Mouse (Mus musculus): ENCODE data around the gene Gjb4. TPM values are rescaled to one million over a fixed set of nuclear protein-coding genes. Genes with fewer than 3 reads are reported as not detected.

Gjb4 gene
- total and polyA plus RNA-seq, 3 experiments, result 0.14 TPM; not detected in 2

DNA sequence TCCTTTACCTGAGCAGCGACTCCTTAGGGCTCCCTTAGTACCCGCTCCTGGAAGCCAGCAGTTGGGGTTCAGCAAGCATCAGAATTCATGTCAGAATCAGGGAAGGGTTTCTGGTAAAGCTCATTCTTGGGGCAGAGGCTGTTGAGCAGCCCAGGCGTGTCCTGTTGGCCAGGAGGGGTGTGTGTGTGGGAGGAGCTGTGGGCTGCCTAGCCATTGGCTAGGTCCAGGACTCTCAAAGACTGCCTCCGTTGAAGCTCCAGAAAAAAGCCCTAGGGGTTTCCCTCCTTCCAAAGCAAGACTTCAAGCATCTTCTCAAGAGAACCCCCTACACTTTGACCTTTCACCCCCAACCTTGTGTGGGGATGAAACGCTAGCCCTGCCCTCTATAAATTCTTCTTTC lies 4.1 kb upstream of the Gjb4 start, which contains the start of gene Gjb5:
TSS of gene Gjb5 (minus strand) at position 164 of the 400 bp plus-strand sequence.
- H3K79me2 ChIP-seq (replicated peaks; ENCODE audit: control insufficient read depth, insufficient read depth, low read length), result no peaks in the 10 kb centered on the region
- intact Hi-C loops (cut with DNase I), result no loop called here
- H3K27ac ChIP-seq, result no peak within 1 kb of the TSS
- 30% methylated on average over 5 of the region's 5 CpGs for WGBS
- H3K4me1 ChIP-seq (ENCODE audit: control insufficient read depth, insufficient read depth, low read length), result no peaks in the 10 kb centered on the region
- H3K4me3 ChIP-seq, result no peak within 1 kb of the TSS
- H3K9ac ChIP-seq (ENCODE audit: low read depth, low read length), result no peak within 1 kb of the TSS
- no peak for DNase-seq
- no peak for TF ChIP-seq POLR2A (IDR thresholded peaks at IDR 0.05; ENCODE audit: insufficient read depth, low read depth, low read length)
- no peaks in the 10 kb centered on the region for H3K27me3 ChIP-seq (ENCODE audit: control insufficient read depth, insufficient read depth, low read length)
- no peaks in the 10 kb centered on the region for H3K36me3 ChIP-seq (ENCODE audit: control insufficient read depth, insufficient read depth, low read length)

DNA sequence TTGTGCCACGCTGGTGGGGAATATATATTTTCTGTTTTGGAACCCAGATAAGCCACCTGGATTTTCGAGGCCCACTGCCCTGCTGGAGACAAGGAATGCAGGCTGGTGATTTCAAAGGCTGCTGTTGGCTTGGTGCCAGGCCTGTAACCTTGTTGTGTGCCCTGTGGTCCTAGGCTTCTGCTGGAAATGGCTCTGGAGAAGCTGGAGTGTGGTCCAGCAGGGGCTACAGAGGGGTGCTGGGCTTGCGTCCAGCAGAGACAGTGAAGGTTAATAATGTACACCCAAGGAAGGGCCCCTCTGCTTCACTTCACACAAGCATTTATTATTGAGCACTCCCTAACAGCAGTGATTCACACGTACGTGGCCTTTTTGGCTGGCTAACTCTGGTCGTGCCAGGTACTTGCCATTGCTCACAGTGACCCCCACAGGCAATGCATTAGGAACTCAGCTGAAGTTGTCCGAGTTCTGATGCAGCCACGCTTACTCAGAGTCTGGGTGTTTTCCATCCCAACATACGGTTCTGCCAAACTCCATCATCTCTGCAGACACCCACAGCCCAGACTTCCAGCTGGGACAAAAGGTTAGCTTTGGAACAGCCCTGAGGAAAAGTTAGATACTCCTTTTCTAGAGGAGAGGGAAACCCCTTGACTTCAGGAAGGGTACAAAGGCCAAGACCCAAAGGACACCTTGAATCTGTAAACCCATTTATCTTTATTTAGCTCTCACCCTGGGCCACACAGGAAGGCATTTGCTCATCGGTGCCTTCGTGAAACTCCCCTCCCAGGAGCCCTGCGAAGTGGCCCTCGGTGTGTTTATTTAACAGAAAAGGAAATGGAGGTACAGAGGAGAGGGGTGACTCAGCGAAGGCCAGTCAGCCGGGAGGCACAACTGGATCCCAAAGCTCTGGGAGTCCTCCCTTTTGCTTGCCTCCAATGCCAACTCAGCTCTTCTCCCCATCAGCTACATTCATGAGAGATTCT lies 915 bp upstream of the Gjb4 start:
- Histone ChIP-seq H3K4me1 (ENCODE audit: control insufficient read depth, insufficient read depth, low read length) (no peaks in the 10 kb centered on the region), H3K27ac (no peak overlapping the region), H3K36me3 (ENCODE audit: control insufficient read depth, insufficient read depth, low read length) (no peaks in the 10 kb centered on the region), H3K27me3 (ENCODE audit: control insufficient read depth, insufficient read depth, low read length) (no peaks in the 10 kb centered on the region), H3K9ac (ENCODE audit: low read depth, low read length) (no peak overlapping the region), H3K4me3 (no peak overlapping the region), H3K79me2 (replicated peaks; ENCODE audit: control insufficient read depth, insufficient read depth, low read length) (no peaks in the 10 kb centered on the region)
- TF ChIP-seq CTCF (IDR thresholded peaks at IDR 0.05), result no peak
- TF ChIP-seq POLR2A (IDR thresholded peaks at IDR 0.05; ENCODE audit: insufficient read depth, low read depth, low read length), result no peak
- TF ChIP-seq EP300 (IDR thresholded peaks at IDR 0.05; ENCODE audit: insufficient read depth, low read depth, low read length), result no peak
- DNase-seq, result peak in 1 of 2 experiments; percentile 21
- 45% methylated on average over 15 of the region's 15 CpGs for WGBS
- intact Hi-C loops (cut with DNase I), result no loop called here

DNA sequence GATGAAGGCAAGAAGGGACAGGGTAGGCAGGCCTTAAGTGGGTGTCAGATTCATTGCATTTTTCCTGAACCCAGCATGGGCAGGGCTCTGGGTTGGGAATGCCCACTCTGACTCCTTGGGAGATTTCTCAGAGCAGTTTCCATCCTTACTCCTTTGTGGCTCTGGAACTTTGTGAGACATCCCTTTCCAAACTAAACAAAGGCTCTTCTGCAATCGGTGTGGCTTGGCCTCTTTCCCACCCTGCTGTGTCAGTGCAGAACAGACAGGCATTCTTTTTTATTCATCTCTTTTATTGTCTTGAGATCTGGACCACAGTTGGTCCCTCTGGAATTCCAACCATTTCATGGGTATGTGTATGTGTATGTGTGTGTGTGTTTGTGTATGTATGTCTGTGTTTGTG lies 1.3 kb downstream of the Gjb4 start:
- no peak overlapping the region for H3K4me3 ChIP-seq
- H3K9ac ChIP-seq (ENCODE audit: low read depth, low read length), result no peak overlapping the region
- H3K27me3 ChIP-seq (ENCODE audit: control insufficient read depth, insufficient read depth, low read length), result no peaks in the 10 kb centered on the region
- no peaks in the 10 kb centered on the region for H3K4me1 ChIP-seq (ENCODE audit: control insufficient read depth, insufficient read depth, low read length)
- H3K27ac ChIP-seq, result no peak overlapping the region
- H3K79me2 ChIP-seq (replicated peaks; ENCODE audit: control insufficient read depth, insufficient read depth, low read length), result no peaks in the 10 kb centered on the region
- WGBS, result 18% methylated on average over 1 of the region's 1 CpGs
- H3K36me3 ChIP-seq (ENCODE audit: control insufficient read depth, insufficient read depth, low read length), result no peaks in the 10 kb centered on the region
- no peak for DNase-seq
- TF ChIP-seq POLR2A (IDR thresholded peaks at IDR 0.05; ENCODE audit: insufficient read depth, low read depth, low read length), result no peak
- no peak for TF ChIP-seq CTCF (IDR thresholded peaks at IDR 0.05)
- no peak for TF ChIP-seq EP300 (IDR thresholded peaks at IDR 0.05; ENCODE audit: insufficient read depth, low read depth, low read length)
- intact Hi-C loops (cut with DNase I), result no loop called here

DNA sequence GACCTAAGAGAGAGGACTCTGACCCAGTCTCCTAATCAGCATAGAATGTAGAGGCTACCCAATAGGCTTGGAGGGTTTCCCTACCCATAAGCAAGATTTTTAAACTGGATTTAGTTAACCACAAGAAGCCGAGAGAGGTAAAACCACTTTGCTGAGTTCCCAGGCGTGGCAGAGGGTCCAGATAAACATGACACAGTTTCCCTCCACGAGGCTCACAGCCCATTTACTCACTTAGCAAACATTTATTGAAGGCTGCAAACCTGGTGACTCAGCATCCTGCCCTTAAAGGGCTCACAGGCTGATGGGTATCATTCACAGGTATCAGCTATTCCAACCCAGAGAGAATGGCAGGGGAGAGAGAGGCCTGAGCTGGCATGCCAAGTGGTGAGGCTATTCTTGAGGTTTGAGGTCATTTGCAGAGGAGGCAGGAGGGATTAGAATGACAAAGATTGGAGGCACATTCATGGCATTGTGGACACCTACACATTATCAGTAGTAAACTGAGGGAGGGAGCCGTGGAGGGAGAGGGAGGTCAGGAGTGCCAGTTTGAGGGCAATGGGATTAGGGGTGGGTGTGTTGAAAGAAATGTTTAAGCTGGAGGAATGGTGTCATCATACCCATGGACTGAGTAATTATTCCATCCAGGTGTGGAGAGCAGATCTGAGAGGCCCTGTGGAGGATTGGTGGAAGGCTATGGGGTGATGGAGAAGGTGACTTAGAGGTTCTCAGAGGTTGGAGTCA lies 4.2 kb downstream of the Gjb4 start:
- intact Hi-C loops (cut with DNase I), result no loop called here
- Histone ChIP-seq H3K4me1 (ENCODE audit: control insufficient read depth, insufficient read depth, low read length) (no peaks in the 10 kb centered on the region), H3K9ac (ENCODE audit: low read depth, low read length) (no peak overlapping the region), H3K4me3 (no peak overlapping the region), H3K79me2 (replicated peaks; ENCODE audit: control insufficient read depth, insufficient read depth, low read length) (no peaks in the 10 kb centered on the region), H3K36me3 (ENCODE audit: control insufficient read depth, insufficient read depth, low read length) (no peaks in the 10 kb centered on the region), H3K27ac (no peak overlapping the region), H3K27me3 (ENCODE audit: control insufficient read depth, insufficient read depth, low read length) (no peaks in the 10 kb centered on the region)
- DNase-seq, result no peak
- TF ChIP-seq CTCF (IDR thresholded peaks at IDR 0.05) (no peak), POLR2A (IDR thresholded peaks at IDR 0.05; ENCODE audit: insufficient read depth, low read depth, low read length) (no peak), EP300 (IDR thresholded peaks at IDR 0.05; ENCODE audit: insufficient read depth, low read depth, low read length) (no peak)
- WGBS, result 57% methylated on average over 4 of the region's 4 CpGs

DNA sequence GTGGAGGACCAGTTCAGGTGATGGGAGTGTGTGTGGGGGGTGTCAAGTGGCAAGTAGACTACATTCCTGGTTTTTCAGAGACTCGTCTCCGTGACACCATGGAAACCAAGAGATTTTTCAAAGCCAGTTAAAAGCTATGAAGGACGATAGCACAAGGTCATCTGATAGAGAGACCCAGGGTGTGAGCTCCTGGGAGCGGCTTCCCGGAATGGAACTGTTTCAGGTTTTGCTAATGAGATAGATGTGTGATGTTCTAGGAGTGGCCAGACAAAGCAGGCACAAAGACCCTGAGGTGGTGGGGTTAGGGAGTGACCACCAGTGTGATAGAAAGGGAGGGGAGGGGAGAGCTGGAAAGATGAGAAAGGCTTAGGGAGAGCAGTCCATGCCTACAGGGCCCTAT lies 8.9 kb downstream of the Gjb4 start:
- intact Hi-C loops (cut with DNase I), result no loop called here
- H3K79me2 ChIP-seq (replicated peaks; ENCODE audit: control insufficient read depth, insufficient read depth, low read length), result no peaks in the 10 kb centered on the region
- no peaks in the 10 kb centered on the region for H3K4me1 ChIP-seq (ENCODE audit: control insufficient read depth, insufficient read depth, low read length)
- no peak overlapping the region for H3K9ac ChIP-seq (ENCODE audit: low read depth, low read length)
- no peak overlapping the region for H3K4me3 ChIP-seq
- H3K36me3 ChIP-seq (ENCODE audit: control insufficient read depth, insufficient read depth, low read length), result no peaks in the 10 kb centered on the region
- no peak for TF ChIP-seq CTCF (IDR thresholded peaks at IDR 0.05)
- TF ChIP-seq POLR2A (IDR thresholded peaks at IDR 0.05; ENCODE audit: insufficient read depth, low read depth, low read length), result no peak
- TF ChIP-seq EP300 (IDR thresholded peaks at IDR 0.05; ENCODE audit: insufficient read depth, low read depth, low read length), result no peak
- no peak overlapping the region for H3K27ac ChIP-seq
- no peak for DNase-seq
- 73% methylated on average over 5 of the region's 5 CpGs for WGBS
- no peaks in the 10 kb centered on the region for H3K27me3 ChIP-seq (ENCODE audit: control insufficient read depth, insufficient read depth, low read length)

DNA sequence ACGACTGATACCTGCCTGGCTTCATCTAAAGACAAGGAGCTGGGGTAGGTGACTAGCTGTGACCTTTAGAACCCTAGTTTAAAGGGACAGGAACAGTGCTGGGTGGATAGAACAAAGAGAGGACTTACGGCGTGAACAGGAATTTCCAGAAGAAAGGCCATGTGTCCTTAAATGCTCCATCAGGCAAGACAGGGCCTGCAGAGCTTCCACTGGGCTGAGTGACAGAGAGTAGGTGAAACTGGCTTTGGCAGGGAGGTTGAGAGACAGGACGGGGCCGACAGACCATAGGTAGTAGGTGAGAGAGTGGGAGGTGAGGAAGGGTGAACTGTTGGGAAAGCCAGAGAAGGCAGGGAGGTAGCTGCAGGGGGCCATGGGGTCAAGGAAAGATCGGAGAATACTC lies 12.5 kb downstream of the Gjb4 start:
- H3K27ac ChIP-seq, result no peak overlapping the region
- H3K27me3 ChIP-seq (ENCODE audit: control insufficient read depth, insufficient read depth, low read length), result no peaks in the 10 kb centered on the region; the same call in 1 of the 2 replicates
- no peak overlapping the region for H3K4me3 ChIP-seq
- H3K79me2 ChIP-seq (replicated peaks; ENCODE audit: control insufficient read depth, insufficient read depth, low read length), result no peaks in the 10 kb centered on the region
- TF ChIP-seq CTCF (IDR thresholded peaks at IDR 0.05) (no peak), POLR2A (IDR thresholded peaks at IDR 0.05; ENCODE audit: insufficient read depth, low read depth, low read length) (no peak)
- 51% methylated on average over 6 of the region's 6 CpGs for WGBS
- no peaks in the 10 kb centered on the region for H3K36me3 ChIP-seq (ENCODE audit: control insufficient read depth, insufficient read depth, low read length)
- intact Hi-C loops (cut with DNase I), result no loop called here
- DNase-seq, result no peak
- no peaks in the 10 kb centered on the region for H3K4me1 ChIP-seq (ENCODE audit: control insufficient read depth, insufficient read depth, low read length)
- H3K9ac ChIP-seq (ENCODE audit: low read depth, low read length), result no peak overlapping the region
